Mouse (Mus musculus) MEL (cell line): ENCODE results near the gene Cblc. TPM values are rescaled to one million over a fixed set of nuclear protein-coding genes. Genes with fewer than 3 reads are reported as not detected.

ENCODE experiments used
- DNase-seq: peaks from one replicate; pipeline ENCODE4 v3.0.0; 2011; ENCODE audit warnings: low read depth, low spot score
- H3K27ac ChIP-seq: 2 replicates; pipeline ENCODE4 v1.5.1; 2012; ENCODE audit warnings: low read depth, mild to moderate bottlenecking, control low read depth, low read length, moderate library complexity; ENCODE audit not compliant: control insufficient read depth
- H3K27me3 ChIP-seq, 2 experiments: fragments of 150-350 bp in 1 of 2; sonication (generic) in 1 of 2; 2 replicates each; pipeline ENCODE4 v1.6.1; 2012; ENCODE audit warnings: low read length in 2 of 2, mild to moderate bottlenecking in 2 of 2, improper control_type of control experiment in 1 of 2, moderate library complexity in 1 of 2; ENCODE audit not compliant: insufficient read depth in 2 of 2, control insufficient read depth in 1 of 2
- H3K36me3 ChIP-seq, 2 experiments: 2 replicates each; pipeline ENCODE4 v1.6.1; 2012 to 2014; ENCODE audit warnings: low read length in 2 of 2, improper control_type of control experiment in 1 of 2, inconsistent platforms in 1 of 2, mild to moderate bottlenecking in 1 of 2; ENCODE audit not compliant: insufficient read depth in 2 of 2, control insufficient read depth in 1 of 2
- H3K4me1 ChIP-seq, 2 experiments: fragments of 150-350 bp in 1 of 2; sonication (generic) in 1 of 2; 2 replicates each; pipeline ENCODE4 v1.6.1; 2012; ENCODE audit warnings: low read length in 2 of 2, improper control_type of control experiment in 1 of 2, mild to moderate bottlenecking in 1 of 2; ENCODE audit not compliant: insufficient read depth in 2 of 2, control insufficient read depth in 1 of 2
- H3K4me3 ChIP-seq, 2 experiments: fragments of 150-350 bp in 1 of 2; sonication (generic) in 1 of 2; 2 replicates each; pipeline ENCODE4 v1.5.1; 2012; ENCODE audit warnings: low read depth in 2 of 2, low read length in 2 of 2, mild to moderate bottlenecking in 2 of 2, moderate library complexity in 2 of 2, control low read depth in 1 of 2, improper control_type of control experiment in 1 of 2; ENCODE audit not compliant: control insufficient read depth in 1 of 2, insufficient read depth in 1 of 2
- H3K79me2 ChIP-seq: 2 replicates; pipeline ENCODE4 v1.6.1; 2012; ENCODE audit warnings: mild to moderate bottlenecking, low read length, moderate library complexity; ENCODE audit not compliant: control insufficient read depth, poor library complexity, insufficient read depth
- H3K9ac ChIP-seq: 2 replicates; pipeline ENCODE4 v1.6.1; 2012; ENCODE audit warnings: low read depth, mild to moderate bottlenecking, control low read depth, low read length, moderate library complexity; ENCODE audit not compliant: control insufficient read depth, poor library complexity, severe bottlenecking
- H3K9me3 ChIP-seq: fragments of 150-350 bp; sonication (generic); replicated peaks from 2 replicates; pipeline ENCODE4 v1.6.1; 2012; ENCODE audit warnings: mild to moderate bottlenecking, low read length, improper control_type of control experiment, moderate library complexity; ENCODE audit not compliant: insufficient read depth
- CTCF ChIP-seq, 3 experiments: IDR thresholded peaks in 2 of 3; conservative IDR thresholded peaks in 1 of 3; 2 replicates each; pipeline ENCODE4 v1.5.1; 2011 to 2012; ENCODE audit warnings: low read length in 3 of 3, low read depth in 2 of 3, mild to moderate bottlenecking in 2 of 3, improper control_type of control experiment in 1 of 3, inconsistent platforms in 1 of 3, mixed read lengths in 1 of 3, moderate library complexity in 1 of 3; ENCODE audit not compliant: control insufficient read depth in 1 of 3, insufficient read depth in 1 of 3, poor library complexity in 1 of 3, severe bottlenecking in 1 of 3
- ETS1 ChIP-seq: IDR thresholded peaks from 2 replicates; pipeline ENCODE4 v1.6.1; 2012; ENCODE audit warnings: low read depth, mild to moderate bottlenecking, inconsistent platforms, low read length, improper control_type of control experiment, moderate library complexity
- GABPA ChIP-seq: IDR thresholded peaks from 2 replicates; pipeline ENCODE4 v1.6.1; 2012; ENCODE audit warnings: low read depth, mild to moderate bottlenecking, inconsistent platforms, low read length, improper control_type of control experiment, moderate library complexity
- HCFC1 ChIP-seq: IDR thresholded peaks from 2 replicates; pipeline ENCODE4 v1.6.1; 2012; ENCODE audit warnings: low read depth, mild to moderate bottlenecking, inconsistent platforms, low read length, improper control_type of control experiment, moderate library complexity
- JUND ChIP-seq: IDR thresholded peaks from 2 replicates; pipeline ENCODE4 v1.6.1; 2011; ENCODE audit warnings: low read depth, mild to moderate bottlenecking, improper control_type of control experiment, low read length
- KAT2A ChIP-seq: conservative IDR thresholded peaks from 2 replicates; pipeline ENCODE4 v1.6.1; 2012; ENCODE audit warnings: low read depth, low read length, improper control_type of control experiment, inconsistent platforms
- MAFK ChIP-seq: IDR thresholded peaks from 2 replicates; pipeline ENCODE4 v1.6.1; 2011; ENCODE audit warnings: low read depth, mild to moderate bottlenecking, low read length, improper control_type of control experiment, borderline replicate concordance
- MAX ChIP-seq: IDR thresholded peaks from 2 replicates; pipeline ENCODE4 v1.6.1; 2011; ENCODE audit warnings: low read length, improper control_type of control experiment
- MXI1 ChIP-seq: IDR thresholded peaks from 2 replicates; pipeline ENCODE4 v1.6.1; 2011; ENCODE audit warnings: mild to moderate bottlenecking, low read depth, low read length, improper control_type of control experiment
- NELFE ChIP-seq: IDR thresholded peaks from 2 replicates; pipeline ENCODE4 v1.6.1; 2011; ENCODE audit warnings: low read depth, low read length, improper control_type of control experiment
- RAD21 ChIP-seq: IDR thresholded peaks from 2 replicates; pipeline ENCODE4 v1.6.1; 2011; ENCODE audit warnings: mild to moderate bottlenecking, low read depth, low read length, improper control_type of control experiment
- RCOR1 ChIP-seq: IDR thresholded peaks from 2 replicates; pipeline ENCODE4 v1.6.1; 2012; ENCODE audit warnings: low read depth, mild to moderate bottlenecking, inconsistent platforms, low read length, improper control_type of control experiment
- SIN3A ChIP-seq: IDR thresholded peaks from 2 replicates; pipeline ENCODE4 v1.6.1; 2012; ENCODE audit warnings: low read length, improper control_type of control experiment, inconsistent platforms
- SMC3 ChIP-seq: IDR thresholded peaks from 2 replicates; pipeline ENCODE4 v1.6.1; 2011; ENCODE audit warnings: low read depth, low read length, improper control_type of control experiment
- TAL1 ChIP-seq: IDR thresholded peaks from 2 replicates; pipeline ENCODE4 v1.6.1; 2012; ENCODE audit warnings: mild to moderate bottlenecking, inconsistent platforms, low read length, moderate library complexity, mixed read lengths
- TBP ChIP-seq: IDR thresholded peaks from 2 replicates; pipeline ENCODE4 v1.8.0; 2011; ENCODE audit warnings: low read depth, low read length, improper control_type of control experiment
- USF1 ChIP-seq: IDR thresholded peaks from 2 replicates; pipeline ENCODE4 v1.6.1; 2014; ENCODE audit warnings: low read depth, mild to moderate bottlenecking, inconsistent platforms, low read length, improper control_type of control experiment, moderate library complexity
- polyA plus RNA-seq, 2 experiments: library from polyadenylated mRNA; stranded (reverse) in 1 of 2; unstranded in 1 of 2; fragments of >175 nt in 1 of 2; fragments of >200 nt in 1 of 2; gene quantifications; 2 replicates each; pipeline versions ENCODE4 v1.2.1 to v1.2.4; 2012; ENCODE audit warnings: low replicate concordance in 2 of 2, low read depth in 1 of 2; ENCODE audit not compliant: insufficient read length in 2 of 2, insufficient read depth in 1 of 2, missing spikeins in 1 of 2
- total RNA-seq: library from RNA; depleted of rRNA; stranded (reverse); fragments of 300-350 nt; gene quantifications from 2 replicates; pipeline ENCODE4 v1.2.3, GENCODE M21; 2012

Cblc gene
- total and polyA plus RNA-seq, 3 experiments = not detected

DNA sequence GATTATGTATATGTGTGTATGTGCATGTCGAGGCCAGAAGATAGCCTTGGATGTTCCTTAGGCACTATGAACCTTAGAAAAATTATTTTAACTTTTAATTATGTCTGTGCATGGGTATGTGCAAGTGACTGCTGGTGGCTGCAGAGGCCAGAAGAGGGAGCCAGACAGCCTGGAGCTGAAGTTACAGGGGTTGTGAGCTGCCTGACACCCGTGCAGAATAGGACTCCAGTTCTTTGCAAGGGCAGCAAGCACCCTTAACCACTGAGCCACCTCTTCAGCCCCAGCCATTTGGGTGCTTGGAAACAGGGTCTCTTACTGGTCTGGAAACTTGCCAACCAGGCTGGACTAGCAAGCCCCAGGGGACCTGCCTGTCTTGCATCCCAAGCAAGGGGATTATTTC is 41.6 kb downstream of the Cblc start:
- no peaks in the 10 kb centered on the region for H3K27me3 ChIP-seq
- no peak overlapping the region for H3K4me3 ChIP-seq
- TF ChIP-seq SMC3 (peak; percentile 24; the same call in 1 of the 2 replicates), CTCF (IDR thresholded peaks at IDR 0.05 in 2 of 3, conservative IDR thresholded peaks at IDR 0.05 in 1 of 3; ENCODE audit: control insufficient read depth in 1 of 3, insufficient read depth in 1 of 3, low read depth in 2 of 3, low read length in 3 of 3, poor library complexity in 1 of 3, severe bottlenecking in 1 of 3) (peak; percentile 11 to 50 (median 43); a peak in 4 of 6 replicates), MAX (no peak)

DNA sequence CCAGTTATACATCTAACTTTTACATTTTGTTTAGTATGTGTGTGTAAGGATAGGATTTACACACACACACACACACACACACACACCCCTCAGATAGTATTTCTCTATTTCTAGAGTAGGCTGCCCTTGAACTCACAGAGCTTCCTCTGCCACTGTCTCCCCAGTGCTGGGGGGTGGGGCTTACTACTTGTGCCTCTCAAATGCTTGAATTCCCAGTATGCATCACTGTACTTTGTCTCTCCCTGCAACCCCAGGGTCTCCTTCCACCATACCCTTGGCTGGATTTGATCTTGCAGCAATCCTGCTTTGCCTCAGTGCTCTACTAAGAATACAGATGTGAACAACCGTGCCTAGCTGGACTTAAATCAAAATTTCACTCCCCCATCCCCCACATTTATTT is 42.5 kb downstream of the Cblc start:
- H3K4me1 ChIP-seq = peaks cover 9 to 21% of the 10 kb centered on the region in 2 experiments; a peak in 3 of 4 replicates
- TF ChIP-seq KAT2A = no peak
- no peak for TF ChIP-seq NELFE
- TF ChIP-seq ETS1 = no peak
- TF ChIP-seq RCOR1 = no peak
- TF ChIP-seq USF1 = no peak
- TF ChIP-seq GABPA = no peak
- TF ChIP-seq MAFK = no peak
- no peak for TF ChIP-seq RAD21
- no peak for TF ChIP-seq SIN3A
- no peak for TF ChIP-seq SMC3
- no peak for TF ChIP-seq MXI1
- TF ChIP-seq HCFC1 = no peak
- no peak for TF ChIP-seq JUND
- no peak for TF ChIP-seq TBP
- TF ChIP-seq CTCF (IDR thresholded peaks at IDR 0.05 in 2 of 3, conservative IDR thresholded peaks at IDR 0.05 in 1 of 3; ENCODE audit: control insufficient read depth in 1 of 3, insufficient read depth in 1 of 3, low read depth in 2 of 3, low read length in 3 of 3, poor library complexity in 1 of 3, severe bottlenecking in 1 of 3) = no peak
- TF ChIP-seq, all 39 proteins: peak for 0
- peak; percentile 44 for DNase-seq

More for the DNA sequence above, 41.6 kb downstream of the Cblc start:
- H3K4me1 ChIP-seq = peaks cover 9 to 21% of the 10 kb centered on the region in 2 experiments; a peak in 3 of 4 replicates
- H3K36me3 ChIP-seq = peaks cover 0 to 11% of the 10 kb centered on the region in 2 experiments; a peak in 2 of 4 replicates
- no peaks in the 10 kb centered on the region for H3K79me2 ChIP-seq
- H3K9me3 ChIP-seq = no peaks in the 10 kb centered on the region
- DNase-seq = no peak
- no peak overlapping the region for H3K27ac ChIP-seq
- H3K9ac ChIP-seq = no peak overlapping the region

GRCm38 (mm10) chr7:19753587-19753986 is 43.0 kb downstream of the Cblc start:
- no peak overlapping the region for H3K4me3 ChIP-seq
- DNase-seq = peak; percentile 62
- no peak overlapping the region for H3K9ac ChIP-seq
- H3K4me1 ChIP-seq = peaks cover 9 to 23% of the 10 kb centered on the region in 2 experiments; a peak in 3 of 4 replicates
- H3K36me3 ChIP-seq = peaks cover 0 to 11% of the 10 kb centered on the region in 2 experiments; a peak in 2 of 4 replicates
- TF ChIP-seq TAL1 = no peak
- TF ChIP-seq MXI1 = 0 out of 2 replicates have a peak, but pooled peaks have one; percentile 21
- H3K27me3 ChIP-seq = no peaks in the 10 kb centered on the region
- H3K27ac ChIP-seq = no peak overlapping the region
- no peaks in the 10 kb centered on the region for H3K9me3 ChIP-seq
- H3K79me2 ChIP-seq = no peaks in the 10 kb centered on the region

More for the DNA sequence above, 42.5 kb downstream of the Cblc start:
- Histone ChIP-seq H3K79me2 (no peaks in the 10 kb centered on the region), H3K9ac (no peak overlapping the region), H3K27ac (no peak overlapping the region), H3K9me3 (no peaks in the 10 kb centered on the region), H3K4me3 (no peak overlapping the region), H3K27me3 (no peaks in the 10 kb centered on the region), H3K36me3 (peaks cover 0 to 11% of the 10 kb centered on the region in 2 experiments; a peak in 2 of 4 replicates)
